Mouse (Mus musculus) embryonic facial prominence, embryonic 11.5 days (tissue): ENCODE measurements around the gene Cd81. TPM values are rescaled to one million over a fixed set of nuclear protein-coding genes. Genes with fewer than 3 reads are reported as not detected.

Experiments used
- ATAC-seq: fragments of 200-750 bp; cut with Nextera tagmentation; replicated peaks from 2 replicates; pipeline ENCODE4 v1.8.0; 2017; ENCODE audit warnings: low read depth; ENCODE audit not compliant: insufficient number of reproducible peaks, low FRiP score, low TSS enrichment
- DNase-seq: peaks from one replicate; pipeline ENCODE4 v3.0.0-alpha.2; 2015; ENCODE audit warnings: low spot score
- H3K27ac ChIP-seq: fragments of 300-500 bp; sonication (generic); replicated peaks from 2 replicates; pipeline ENCODE4 v1.5.1; 2014; ENCODE audit warnings: mild to moderate bottlenecking, low read depth, low read length, control low read depth
- H3K27me3 ChIP-seq: fragments of 300-500 bp; sonication (generic); 2 replicates; pipeline ENCODE4 v1.6.1; 2014; ENCODE audit warnings: mild to moderate bottlenecking, low read length, moderate library complexity, mixed read lengths; ENCODE audit not compliant: control insufficient read depth, insufficient read depth
- H3K36me3 ChIP-seq: fragments of 300-500 bp; sonication (generic); replicated peaks from 2 replicates; pipeline ENCODE4 v1.6.1; 2014; ENCODE audit warnings: low read depth, mild to moderate bottlenecking, low read length, moderate library complexity, mixed read lengths; ENCODE audit not compliant: control insufficient read depth, insufficient read depth
- H3K4me1 ChIP-seq: fragments of 300-500 bp; sonication (generic); 2 replicates; pipeline ENCODE4 v1.6.1; 2014; ENCODE audit warnings: low read length, mixed read lengths; ENCODE audit not compliant: control insufficient read depth, insufficient read depth
- H3K4me2 ChIP-seq: fragments of 300-500 bp; sonication (generic); 2 replicates; pipeline ENCODE4 v1.6.1; 2014; ENCODE audit warnings: low read depth, mild to moderate bottlenecking, control low read depth, low read length, moderate library complexity
- H3K4me3 ChIP-seq: fragments of 300-500 bp; sonication (generic); 2 replicates; pipeline ENCODE4 v1.5.1; 2014; ENCODE audit warnings: low read depth, low read length, control low read depth
- H3K9ac ChIP-seq: fragments of 300-500 bp; sonication (generic); replicated peaks from 2 replicates; pipeline ENCODE4 v1.6.1; 2014; ENCODE audit warnings: mild to moderate bottlenecking, control low read depth, low read length
- H3K9me3 ChIP-seq: fragments of 300-500 bp; sonication (generic); replicated peaks from 2 replicates; pipeline ENCODE4 v1.6.1; 2016; ENCODE audit warnings: mild to moderate bottlenecking, low read length, inconsistent platforms, mixed read lengths; ENCODE audit not compliant: control insufficient read depth
- WGBS: fragments of 180-500 bp; shearing (Covaris S2); extraction: QIAGEN DNeasy Blood & Tissue Kit; methylation state at CpG from one replicate; pipeline ENCODE4 v1.1.7; 2014; 5-methylcytosine and 5-hydroxymethylcytosine counted together
- polyA plus RNA-seq: library from polyadenylated mRNA; unstranded; fragments of >200 nt; fragmentation: Nextera tagmentation; extraction: Ambion mirVana; gene quantifications from 2 replicates; pipeline ENCODE4 v1.2.1, GENCODE M21; 2014

The Cd81 gene
- polyA plus RNA-seq, 1 experiment from 2014 or later: 286 TPM

GRCm38 (mm10) chr7:143075394-143075793, 22.9 kb downstream of the Cd81 start:
- DNase-seq (no peak), ATAC-seq (no peak)
- no peaks in the 10 kb centered on the region for H3K36me3 ChIP-seq
- H3K4me1 ChIP-seq: peaks cover 3% of the 10 kb centered on the region
- no peak overlapping the region for H3K27ac ChIP-seq
- H3K9me3 ChIP-seq: no peaks in the 10 kb centered on the region
- H3K4me3 ChIP-seq: no peak overlapping the region
- H3K9ac ChIP-seq: no peak overlapping the region
- H3K4me2 ChIP-seq: no peak overlapping the region
- no peaks in the 10 kb centered on the region for H3K27me3 ChIP-seq
- WGBS: 78% methylated on average over 5 of the region's 5 CpGs

DNA sequence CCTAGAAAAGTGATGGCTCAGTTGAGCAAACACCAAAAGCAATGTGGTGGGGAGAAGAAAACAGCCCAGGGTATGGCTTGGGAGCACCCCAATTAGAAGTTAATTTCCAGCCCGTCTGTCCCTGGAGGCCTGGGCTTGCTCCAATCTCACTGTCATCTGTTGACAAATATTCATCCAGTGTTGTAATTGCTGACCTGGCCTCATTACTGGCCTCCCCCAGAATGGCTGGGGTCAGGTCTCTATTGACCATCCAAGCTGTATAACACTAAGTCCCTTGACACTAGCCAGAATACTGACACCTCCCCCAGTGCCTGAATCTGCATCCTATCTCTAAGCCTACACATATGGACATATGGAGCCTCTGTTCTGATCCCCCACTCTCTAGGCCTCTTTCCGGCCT, 24.8 kb downstream of the Cd81 start:
- WGBS: 76% methylated on average over 2 of the region's 2 CpGs
- no peak for DNase-seq
- no peak overlapping the region for H3K4me3 ChIP-seq
- no peaks in the 10 kb centered on the region for H3K27me3 ChIP-seq
- no peak for ATAC-seq
- H3K9me3 ChIP-seq: no peaks in the 10 kb centered on the region
- no peaks in the 10 kb centered on the region for H3K4me1 ChIP-seq
- no peak overlapping the region for H3K27ac ChIP-seq
- no peak overlapping the region for H3K4me2 ChIP-seq
- H3K9ac ChIP-seq: no peak overlapping the region
- H3K36me3 ChIP-seq: no peaks in the 10 kb centered on the region

DNA sequence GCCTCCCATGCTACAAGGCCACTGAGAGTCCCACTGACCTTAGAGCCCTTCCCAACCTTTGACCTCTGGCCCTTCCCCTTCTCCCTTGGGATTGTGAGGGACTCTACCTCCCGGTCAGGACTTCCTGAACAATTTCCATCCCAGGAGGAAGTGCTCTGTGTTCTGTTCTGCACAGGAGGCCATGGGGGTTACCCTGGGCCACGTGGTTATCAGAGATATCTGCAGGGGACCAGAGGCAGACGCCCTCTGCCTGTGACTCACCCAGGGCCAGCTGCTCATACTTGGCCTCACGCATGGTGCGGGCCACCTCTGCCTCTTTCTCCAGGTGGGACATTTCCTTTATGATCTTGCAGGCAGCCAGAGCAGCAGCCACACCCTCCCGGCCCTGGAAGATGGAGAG, 29.5 kb downstream of the Cd81 start:
- no peak for ATAC-seq
- Histone ChIP-seq H3K4me1 (no peaks in the 10 kb centered on the region; the same call in 1 of the 2 replicates), H3K36me3 (no peaks in the 10 kb centered on the region), H3K27me3 (no peaks in the 10 kb centered on the region), H3K27ac (no peak overlapping the region), H3K4me3 (no peak overlapping the region), H3K9me3 (no peaks in the 10 kb centered on the region), H3K4me2 (no peak overlapping the region), H3K9ac (no peak overlapping the region)
- WGBS: 68% methylated on average over 6 of the region's 6 CpGs
- DNase-seq: no peak

- Histone ChIP-seq H3K27ac (no peak overlapping the region), H3K4me3 (no peak overlapping the region), H3K4me2 (no peak overlapping the region), H3K27me3 (no peaks in the 10 kb centered on the region), H3K4me1 (no peaks in the 10 kb centered on the region; the same call in 1 of the 2 replicates), H3K36me3 (no peaks in the 10 kb centered on the region), H3K9me3 (no peaks in the 10 kb centered on the region), H3K9ac (no peak overlapping the region)
- no peak for ATAC-seq
- DNase-seq: no peak
- 83% methylated on average over 2 of the region's 2 CpGs for WGBS
These were observed 31.2 kb downstream of the Cd81 start for GRCm38 (mm10) chr7:143083708-143084107.

GRCm38 (mm10) chr7:143086366-143086765, 33.8 kb downstream of the Cd81 start:
- Histone ChIP-seq H3K27ac (no peak overlapping the region), H3K9me3 (no peaks in the 10 kb centered on the region), H3K4me1 (no peaks in the 10 kb centered on the region; the same call in 1 of the 2 replicates), H3K4me3 (no peak overlapping the region), H3K36me3 (no peaks in the 10 kb centered on the region), H3K27me3 (no peaks in the 10 kb centered on the region), H3K4me2 (no peak overlapping the region), H3K9ac (peak overlapping the region; percentile 18; the same call in 1 of the 2 replicates)
- DNase-seq: peak; percentile 64
- 57% methylated on average over 2 of the region's 2 CpGs for WGBS
- ATAC-seq: no peak

DNA sequence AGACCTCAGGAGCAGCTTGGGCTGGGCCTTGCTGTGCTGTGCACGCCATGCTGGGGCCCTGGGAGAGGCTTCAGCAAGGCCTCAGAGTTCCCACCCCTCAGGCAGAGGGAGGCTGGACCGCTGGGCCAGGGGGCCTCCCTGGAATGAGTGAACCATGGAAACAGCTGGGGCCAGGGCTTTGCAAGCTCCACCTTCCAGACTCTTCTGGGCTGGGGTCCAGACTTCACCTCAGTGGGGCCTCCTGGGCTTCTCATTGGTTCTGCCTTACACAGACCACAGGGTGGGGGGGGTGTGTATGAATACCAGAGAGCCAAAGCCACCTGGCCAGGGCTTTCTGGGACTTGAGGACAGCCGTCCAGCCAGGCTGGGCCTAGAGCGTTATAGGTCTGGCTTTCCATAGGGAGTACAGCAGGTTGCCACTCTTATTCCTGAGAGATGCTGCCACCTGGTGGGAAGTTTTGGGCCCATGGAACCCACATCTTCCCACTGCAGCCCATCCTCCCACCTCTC, 34.6 kb downstream of the Cd81 start:
- H3K9me3 ChIP-seq: no peaks in the 10 kb centered on the region
- peak overlapping the region; percentile 18 for H3K9ac ChIP-seq
- ATAC-seq: peak; percentile 64
- no peak overlapping the region for H3K4me2 ChIP-seq
- H3K4me1 ChIP-seq: no peaks in the 10 kb centered on the region; the same call in 1 of the 2 replicates
- no peaks in the 10 kb centered on the region for H3K36me3 ChIP-seq
- peak; percentile 67 for DNase-seq
- no peak overlapping the region for H3K4me3 ChIP-seq
- no peaks in the 10 kb centered on the region for H3K27me3 ChIP-seq
- 33% methylated on average over 4 of the region's 4 CpGs for WGBS
- no peak overlapping the region for H3K27ac ChIP-seq

DNA sequence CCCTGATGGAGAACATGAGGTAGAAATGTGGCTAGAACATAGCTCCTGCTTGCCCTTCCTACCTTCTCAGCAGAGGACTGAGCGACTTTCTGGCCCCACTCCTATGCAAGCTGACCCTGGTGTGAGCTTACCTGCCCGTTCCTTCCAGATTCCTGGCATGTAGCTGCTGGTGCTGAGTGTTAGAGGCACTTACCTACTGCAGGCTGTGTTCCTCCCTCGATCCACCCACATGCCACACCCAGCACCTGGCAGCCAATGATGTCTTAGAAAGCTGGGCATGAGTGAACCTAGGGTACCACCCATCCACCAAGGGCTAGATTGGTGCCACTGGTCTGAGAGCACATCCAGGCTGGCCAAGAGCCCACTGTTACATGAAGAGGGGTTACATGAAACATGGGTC, 41.3 kb downstream of the Cd81 start:
- no peak for ATAC-seq
- H3K9me3 ChIP-seq: no peaks in the 10 kb centered on the region
- no peaks in the 10 kb centered on the region for H3K4me1 ChIP-seq
- no peak overlapping the region for H3K4me3 ChIP-seq
- no peak overlapping the region for H3K4me2 ChIP-seq
- no peak overlapping the region for H3K9ac ChIP-seq
- 80% methylated on average over 3 of the region's 3 CpGs for WGBS
- H3K27me3 ChIP-seq: no peaks in the 10 kb centered on the region
- no peak for DNase-seq
- no peaks in the 10 kb centered on the region for H3K36me3 ChIP-seq
- no peak overlapping the region for H3K27ac ChIP-seq

DNA sequence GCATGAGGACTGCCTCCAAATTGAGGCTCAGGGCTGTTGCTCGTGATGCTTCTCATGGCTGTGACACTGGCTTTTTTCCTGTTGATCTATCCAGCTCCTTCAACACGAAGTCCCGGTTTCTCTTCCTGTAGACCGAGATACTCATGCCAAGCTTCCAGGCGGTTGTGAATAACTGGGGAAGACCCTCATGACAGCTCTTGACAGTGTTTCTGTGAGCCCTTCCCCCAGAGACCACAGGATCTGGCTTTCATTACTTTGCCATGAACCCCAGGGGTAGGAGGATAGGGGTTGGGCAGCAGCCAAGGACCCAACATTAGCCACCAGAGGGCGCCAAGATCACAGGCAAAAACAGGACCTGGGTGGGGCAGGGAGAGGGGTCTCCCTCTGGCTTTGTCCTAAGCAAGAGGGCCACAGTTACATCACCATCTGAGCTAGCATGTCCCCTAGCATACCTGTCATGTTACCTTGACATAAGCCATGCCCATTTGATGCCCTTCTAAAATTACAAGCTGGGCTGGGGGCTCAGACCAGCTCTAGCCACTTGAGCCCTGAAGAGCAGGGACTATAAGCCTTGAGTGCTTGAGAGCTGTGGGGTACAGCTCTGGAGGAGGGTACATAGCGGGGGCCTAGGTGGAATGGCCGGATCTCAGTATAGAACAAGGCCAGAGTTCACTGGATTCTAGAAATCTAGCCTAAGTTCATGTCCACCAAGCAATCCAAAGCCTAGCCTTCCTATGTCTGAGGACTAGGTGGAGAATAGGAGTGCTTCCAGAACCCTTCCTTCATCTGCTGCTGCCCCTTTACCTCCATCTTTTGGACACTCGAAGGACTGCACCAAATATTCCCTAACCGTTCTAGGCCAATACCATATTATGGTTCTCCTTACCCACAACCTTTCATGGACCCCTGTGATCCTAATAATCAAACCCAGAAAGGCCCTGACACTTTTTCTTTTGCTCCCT, 42.3 kb downstream of the Cd81 start, which contains the start of gene Trpm5:
Trpm5 (minus strand) TSS at position 51 of the 962 bp plus-strand sequence.
- no peak within 1 kb of the TSS for H3K9ac ChIP-seq
- DNase-seq (peak; percentile 75), ATAC-seq (no peak; the same call in 1 of the 2 replicates)
- no peak within 1 kb of the TSS for H3K27ac ChIP-seq
- H3K4me3 ChIP-seq: no peak within 1 kb of the TSS
- no peaks in the 10 kb centered on the region for H3K27me3 ChIP-seq
- 39% methylated on average over 10 of the region's 10 CpGs for WGBS
- H3K36me3 ChIP-seq: no peaks in the 10 kb centered on the region
- no peaks in the 10 kb centered on the region for H3K9me3 ChIP-seq
- no peaks in the 10 kb centered on the region for H3K4me1 ChIP-seq
- H3K4me2 ChIP-seq: no peak within 1 kb of the TSS
